Mouse (Mus musculus) urinary bladder, postnatal 14 days (tissue): Measurements from ENCODE around the gene Mup3.
"Not testable (repeated sequence)": the region's sequence is repeated elsewhere in the genome, so short reads cannot be mapped to it uniquely, and the experiment has no call there.

Experiments
- DNase-seq: peaks from one replicate; pipeline ENCODE4 v3.0.0; 2021; ENCODE audit warnings: low spot score

The Mup3 gene

DNA sequence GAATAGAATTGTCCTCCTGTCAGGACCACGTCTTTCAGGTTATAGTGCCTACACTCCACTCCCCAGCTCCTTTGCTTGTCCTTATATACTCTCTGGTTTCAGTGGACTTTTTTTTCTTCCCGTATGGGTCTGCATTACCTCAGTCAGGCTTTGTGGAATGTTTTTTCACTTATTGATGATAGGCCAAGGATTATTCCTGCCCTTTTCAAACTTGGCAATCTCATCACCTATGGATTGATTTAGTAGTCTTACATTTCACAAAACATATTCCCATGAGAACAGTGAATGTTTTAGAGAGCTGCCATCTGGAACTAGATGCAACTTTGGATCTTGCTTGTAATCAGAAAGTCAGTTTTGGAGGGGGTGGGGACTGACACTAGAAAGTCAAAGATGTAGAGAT is at the start of gene Mup3:
Gene Mup3 (minus strand): TSS at position 102 of the 400 bp plus-strand sequence.
- no peak for DNase-seq

DNA sequence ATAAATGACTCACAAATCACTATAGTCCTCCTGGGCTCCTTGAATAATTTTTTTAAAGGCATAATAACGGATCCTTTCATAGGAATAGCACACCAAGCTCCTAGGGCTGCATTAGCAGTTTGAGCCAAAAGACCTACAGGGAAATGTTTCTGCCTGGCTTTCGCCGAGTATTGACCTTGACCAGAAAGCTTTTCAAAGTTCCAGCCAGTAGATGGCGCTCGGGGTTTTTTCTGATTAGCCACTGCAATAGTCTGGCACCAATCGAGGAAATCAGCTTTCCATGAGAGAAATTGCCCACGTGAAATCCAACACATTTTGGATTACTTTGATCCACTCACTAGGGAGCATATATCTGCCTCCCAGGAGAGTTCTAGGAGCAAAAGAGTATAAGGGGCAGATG is 46.6 kb upstream of the Mup3 start:
- peak; percentile 46 for DNase-seq

DNA sequence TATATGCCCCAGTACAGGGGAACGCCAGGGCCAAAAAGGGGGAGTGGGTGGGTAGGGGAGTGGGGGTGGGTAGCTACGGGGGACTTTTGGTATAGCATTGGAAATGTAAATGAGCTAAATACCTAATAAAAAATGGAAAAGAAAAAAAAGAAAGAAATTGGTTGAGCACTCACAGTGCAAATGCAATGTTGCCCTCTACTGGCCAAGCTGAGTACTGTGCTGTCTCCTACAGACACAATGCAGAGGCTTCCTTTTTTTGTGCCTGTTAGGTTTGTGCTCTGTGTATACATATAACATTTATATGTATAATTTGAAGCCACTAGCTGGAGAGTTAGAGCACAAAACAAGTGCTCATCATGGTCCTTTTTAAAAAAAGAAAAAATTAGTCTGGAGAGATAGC is 16.2 kb upstream of the Mup3 start:
- peak; percentile 9 for DNase-seq

DNA sequence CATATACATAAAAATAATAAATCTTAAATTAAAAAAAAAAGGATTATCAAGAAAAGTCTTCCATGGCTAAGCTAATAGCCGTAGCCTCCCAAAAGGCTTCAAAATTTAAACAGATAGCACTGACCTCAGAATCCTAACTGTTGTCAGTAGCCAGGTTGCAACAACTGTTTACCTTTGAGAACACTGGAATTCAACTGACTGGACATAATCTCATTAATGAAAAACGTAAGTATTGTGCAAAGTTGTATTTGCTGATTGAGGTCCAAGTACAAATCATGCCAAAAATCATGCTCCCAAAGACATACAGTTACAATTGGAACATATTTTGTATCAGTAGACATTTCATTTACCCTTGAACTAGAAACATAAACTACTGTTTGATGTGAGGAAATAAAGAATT is 811 bp upstream of the Mup3 start:
- DNase-seq = no peak

DNA sequence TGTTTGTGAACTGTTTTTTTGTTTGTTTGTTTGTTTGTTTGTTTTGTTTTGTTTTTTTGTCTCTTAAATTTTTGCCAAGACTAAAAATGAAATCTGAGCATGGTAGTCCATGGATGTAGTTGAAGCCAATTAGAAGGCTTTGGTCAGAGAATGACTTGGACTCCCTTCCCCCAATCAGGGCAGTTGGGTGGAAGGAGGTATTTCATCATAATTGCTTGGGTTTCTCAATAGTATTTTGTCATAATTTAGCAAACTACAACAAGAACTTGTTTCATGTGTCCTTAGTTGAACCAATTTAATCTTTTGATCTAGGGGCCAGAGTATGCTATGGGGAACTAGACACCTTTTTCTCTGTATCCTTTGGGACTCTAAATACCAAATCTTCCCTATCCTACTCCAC is 4.4 kb downstream of the Mup3 start:
- no peak for DNase-seq

DNA sequence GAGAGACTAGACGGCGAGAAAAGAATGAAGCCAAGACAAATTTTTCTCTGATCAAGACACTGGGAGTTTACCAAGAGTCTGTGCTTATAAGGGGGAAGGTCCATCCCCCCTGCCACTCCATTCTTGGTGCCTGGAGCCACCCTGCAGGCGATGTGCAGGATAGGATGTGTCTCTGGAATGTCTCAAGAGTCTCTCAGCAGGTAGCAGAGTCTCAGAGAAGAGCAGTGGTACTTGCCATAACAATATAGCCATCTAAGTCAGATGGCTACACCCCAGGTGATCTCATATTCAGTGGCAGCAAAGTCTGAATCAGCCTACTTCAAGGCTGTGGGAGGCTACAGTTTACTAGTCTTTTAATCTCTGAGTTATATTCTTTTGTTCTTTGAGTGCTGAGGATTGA is 12.0 kb downstream of the Mup3 start:
- no peak for DNase-seq

DNA sequence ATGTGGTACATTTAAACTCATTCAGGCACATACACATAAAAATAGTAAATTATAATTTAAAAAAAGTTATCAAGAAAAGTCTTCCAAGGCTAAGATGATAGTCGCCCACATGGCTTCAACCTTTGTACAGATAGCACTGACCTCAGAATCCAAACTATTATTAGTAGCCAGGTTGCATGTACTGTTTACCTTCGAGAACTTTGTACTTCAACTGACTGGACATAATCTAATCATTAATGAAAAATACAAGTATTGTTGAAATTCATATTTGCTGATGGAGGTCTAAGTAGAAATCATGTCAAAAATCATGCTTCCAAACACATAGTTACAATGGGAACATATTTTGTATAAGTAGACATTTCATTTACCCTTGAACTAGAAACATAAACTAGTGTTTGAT is 32.4 kb downstream of the Mup3 start:
- not testable (repeated sequence) for DNase-seq

DNA sequence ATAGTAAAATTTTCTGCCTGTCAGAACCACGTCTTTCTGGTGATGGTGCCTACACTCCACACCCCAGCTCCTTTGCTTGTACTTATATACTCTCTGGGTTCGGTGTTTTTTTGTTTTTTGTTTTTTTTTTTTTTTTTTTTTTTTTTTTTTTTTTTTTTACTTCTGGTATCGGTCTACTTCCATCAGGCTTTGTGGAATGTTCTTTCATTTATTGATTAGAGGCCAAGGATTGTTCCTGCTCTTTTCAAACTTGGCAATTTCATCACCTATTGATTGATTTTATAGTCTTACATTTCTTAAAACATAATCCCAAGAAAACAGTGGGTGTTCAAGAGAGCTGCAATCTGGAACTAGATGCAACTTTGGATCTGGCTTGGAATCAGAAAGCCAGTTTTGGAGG is 33.1 kb downstream of the Mup3 start, which contains the start of gene Mup20:
Gene Mup20 (minus strand): TSS at position 101 of the 400 bp plus-strand sequence.
- not testable (repeated sequence) for DNase-seq
